Mouse (Mus musculus) embryonic fibroblast, embryonic 13.5 days (primary cell): ENCODE measurements around the gene Nol6.

ENCODE experiments used
- CTCF ChIP-seq: IDR thresholded peaks from 2 replicates; pipeline ENCODE4 v1.5.1; 2011; ENCODE audit warnings: mild to moderate bottlenecking, control low read depth, low read length, moderate library complexity, borderline replicate concordance; ENCODE audit not compliant: insufficient read depth
- POLR2A ChIP-seq: IDR thresholded peaks from 2 replicates; pipeline ENCODE4 v1.6.1; 2011; ENCODE audit warnings: low read depth, mild to moderate bottlenecking, control low read depth, low read length, moderate library complexity

GRCm38 (mm10) chr4:41091391-41091790 is 32.9 kb downstream of the Nol6 start:
- TF ChIP-seq CTCF: no peak
- TF ChIP-seq POLR2A: no peak
